Mouse (Mus musculus): ENCODE measurements at regions not wholly inside any gene's neighbourhood (a gene's known extent, or its start where the extent isn't known, plus 50 kb on each side); places are given as distances from the start of the nearest gene placed in this dataset.

- DNase-seq (ENCODE audit: low spot score): peak; percentile 23
Measured at GRCm38 (mm10) chr10:55767571-55767970, 339.1 kb upstream of the Msl3l2 start.

GRCm38 (mm10) chr10:55769642-55770041, 337.1 kb upstream of the Msl3l2 start:
- DNase-seq (ENCODE audit: low spot score): no peak

GRCm38 (mm10) chr10:55782674-55783469, 323.8 kb upstream of the Msl3l2 start:
- DNase-seq (ENCODE audit: low spot score): no peak

GRCm38 (mm10) chr10:55813966-55814365, 292.8 kb upstream of the Msl3l2 start:
- DNase-seq (ENCODE audit: low spot score): no peak

- no peak for DNase-seq (ENCODE audit: low spot score)
Measured at GRCm38 (mm10) chr10:55851361-55851760, 255.4 kb upstream of the Msl3l2 start.

- no peak for DNase-seq (ENCODE audit: low spot score)
Measured at GRCm38 (mm10) chr10:55892606-55893005, 214.1 kb upstream of the Msl3l2 start.

- no peak for DNase-seq (ENCODE audit: low spot score)
Measured at GRCm38 (mm10) chr10:55929100-55929499, 177.6 kb upstream of the Msl3l2 start.

GRCm38 (mm10) chr10:55933993-55934392, 172.7 kb upstream of the Msl3l2 start:
- no peak for DNase-seq (ENCODE audit: low spot score)

- DNase-seq (ENCODE audit: low spot score): no peak
Measured at GRCm38 (mm10) chr10:55935447-55935846, 171.3 kb upstream of the Msl3l2 start.

- DNase-seq (ENCODE audit: low spot score): no peak
Measured at GRCm38 (mm10) chr10:55962627-55963203, 144.0 kb upstream of the Msl3l2 start.
